Mouse (Mus musculus): ENCODE measurements around the gene Olfr644. TPM values are rescaled to one million over a fixed set of nuclear protein-coding genes. Genes with fewer than 3 reads are reported as not detected.

Gene Olfr644
- polyA plus RNA-seq (2015; fragmentation: Nextera tagmentation; extraction: Ambion mirVana), result not detected in 2 replicates

DNA sequence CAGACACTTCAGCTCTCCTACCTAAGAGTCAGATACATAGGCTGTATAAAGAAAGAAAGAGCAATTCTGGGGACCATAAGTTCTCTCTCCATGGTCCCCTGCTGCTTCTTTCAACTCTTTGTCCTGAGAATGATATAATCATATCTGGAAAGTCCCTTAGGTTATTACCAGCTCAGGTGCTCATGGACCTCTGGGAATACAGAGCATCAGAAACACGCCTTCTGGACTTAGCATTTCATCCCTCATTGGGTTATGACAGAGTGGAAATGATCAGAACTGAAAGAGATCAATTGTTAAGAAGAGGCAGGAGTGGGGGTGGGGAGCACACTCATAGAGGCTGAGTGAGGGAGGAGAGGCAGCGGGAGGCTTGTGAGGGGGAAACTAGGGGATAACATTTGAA lies at the start of gene Olfr644:
Gene Olfr644 (minus strand): TSS at position 101 of the 400 bp plus-strand sequence.
- no peak for DNase-seq (ENCODE audit: low spot score)

DNA sequence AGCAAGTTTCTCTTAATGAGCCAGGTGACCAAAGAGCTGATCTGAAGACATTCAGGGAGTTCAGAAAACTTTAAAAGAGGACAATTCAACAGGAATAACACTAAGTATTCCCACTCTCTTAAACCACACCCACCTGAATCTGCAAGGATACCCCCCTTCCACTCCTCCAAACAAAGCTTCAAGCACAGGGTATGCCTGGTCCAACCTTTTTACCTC lies 33.0 kb upstream of the Olfr644 start, which contains the start of gene Olfr646:
Gene Olfr646 (plus strand): TSS at position 117 of the 216 bp plus-strand sequence.
- no peak for DNase-seq (ENCODE audit: low spot score)

DNA sequence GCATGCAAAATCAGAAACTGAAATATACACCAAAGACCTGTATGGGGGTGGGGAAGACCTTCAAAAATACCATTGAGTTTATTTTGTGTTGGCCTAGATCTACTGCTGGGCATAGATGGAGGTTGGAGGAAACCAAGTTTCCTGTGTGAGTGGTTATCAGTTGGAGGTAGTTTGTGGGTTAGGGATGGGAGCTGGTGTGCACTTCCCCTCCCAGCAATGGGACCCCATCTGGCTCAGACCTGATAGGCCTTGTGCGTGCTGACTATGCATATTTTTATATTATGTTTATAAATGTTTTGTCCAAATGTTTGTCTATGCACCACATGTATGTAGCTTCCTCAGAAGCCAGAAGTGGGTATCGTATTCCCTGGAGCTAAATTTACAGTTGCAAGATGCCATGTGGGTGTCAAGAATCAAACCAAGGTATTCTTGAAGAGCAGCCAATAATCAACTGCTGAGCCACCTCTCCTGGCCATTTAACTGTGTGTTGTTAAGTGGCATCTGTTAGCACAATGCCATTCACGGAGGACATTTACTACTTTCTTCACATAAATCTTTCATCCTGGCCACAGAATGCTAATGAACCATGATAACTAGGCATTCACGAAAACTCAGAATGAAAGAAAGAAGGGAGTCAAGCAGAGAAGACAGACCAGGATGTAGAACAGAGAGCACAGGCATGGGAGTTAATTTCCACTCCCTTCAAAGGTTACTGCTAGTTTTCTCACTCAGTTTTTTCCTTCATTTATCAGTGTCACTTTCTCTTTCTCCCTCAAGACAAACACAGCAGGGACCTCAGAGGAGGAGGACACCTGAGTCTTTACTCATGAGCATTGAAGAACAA lies 32.5 kb upstream of the Olfr644 start:
- peak; percentile 2 for DNase-seq (ENCODE audit: low spot score)

DNA sequence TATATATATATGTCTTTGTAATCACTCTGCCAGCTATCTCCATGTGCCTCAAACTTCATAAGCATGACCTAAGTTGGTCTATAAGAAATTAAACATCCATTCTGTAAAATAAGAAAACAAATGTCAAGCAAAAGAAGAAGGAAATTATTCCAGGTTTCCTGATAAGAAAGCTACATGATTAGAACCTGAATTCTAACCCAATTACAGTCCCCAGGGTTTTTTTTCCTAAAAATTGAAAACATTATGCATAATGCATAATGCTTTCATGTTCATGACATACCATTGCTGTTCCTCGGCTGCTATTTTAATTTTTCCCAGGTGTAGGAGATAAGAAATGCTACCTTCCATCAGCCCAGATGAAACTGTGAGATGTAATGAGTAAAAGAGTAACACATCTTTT lies 13.7 kb upstream of the Olfr644 start, which contains the start of gene Olfr645:
Gene Olfr645 (minus strand): TSS at position 101 of the 400 bp plus-strand sequence.
- no peak for DNase-seq (ENCODE audit: low spot score)

DNA sequence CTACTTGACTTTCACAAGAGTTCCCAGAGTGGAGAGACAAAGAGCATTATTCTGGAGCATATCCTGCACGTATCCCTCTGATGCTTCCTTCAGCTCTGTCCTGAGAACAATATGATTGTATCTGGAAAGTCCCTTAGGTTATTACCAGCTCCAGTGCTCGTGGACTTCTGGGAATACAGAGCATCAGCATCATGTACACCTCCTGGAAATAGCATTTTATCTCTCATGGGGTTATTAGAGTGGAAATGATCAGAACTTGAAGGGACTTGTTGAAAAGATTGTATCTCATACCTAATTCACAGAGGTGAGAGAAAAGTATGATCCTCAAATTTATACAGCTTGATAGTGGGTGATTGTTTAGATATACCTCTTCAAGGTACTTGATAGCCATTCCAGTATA lies 10.3 kb downstream of the Olfr644 start, which contains the start of gene 4930516K23Rik:
Gene 4930516K23Rik (minus strand): TSS at position 101 of the 400 bp plus-strand sequence.
- no peak for DNase-seq (ENCODE audit: low spot score)

DNA sequence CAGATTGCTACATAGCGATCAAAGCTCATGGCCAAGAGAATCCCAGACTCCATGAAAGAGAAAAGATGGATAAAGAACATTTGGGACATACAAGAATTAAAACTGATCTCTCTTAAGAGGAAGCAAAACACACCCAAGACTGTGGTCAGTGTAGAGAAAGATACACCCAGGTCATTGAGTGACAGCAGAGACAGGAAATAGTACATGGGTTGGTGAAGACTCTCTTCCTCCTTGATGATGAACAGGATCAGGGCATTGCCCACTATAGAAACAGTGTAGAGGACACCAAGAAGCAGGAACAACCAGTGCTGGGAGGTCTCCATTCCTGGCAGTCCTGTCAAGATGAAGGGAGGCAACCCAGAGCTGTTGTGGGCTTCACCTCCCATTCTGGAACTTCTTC lies 12.5 kb downstream of the Olfr644 start:
- DNase-seq (ENCODE audit: low spot score), result no peak

DNA sequence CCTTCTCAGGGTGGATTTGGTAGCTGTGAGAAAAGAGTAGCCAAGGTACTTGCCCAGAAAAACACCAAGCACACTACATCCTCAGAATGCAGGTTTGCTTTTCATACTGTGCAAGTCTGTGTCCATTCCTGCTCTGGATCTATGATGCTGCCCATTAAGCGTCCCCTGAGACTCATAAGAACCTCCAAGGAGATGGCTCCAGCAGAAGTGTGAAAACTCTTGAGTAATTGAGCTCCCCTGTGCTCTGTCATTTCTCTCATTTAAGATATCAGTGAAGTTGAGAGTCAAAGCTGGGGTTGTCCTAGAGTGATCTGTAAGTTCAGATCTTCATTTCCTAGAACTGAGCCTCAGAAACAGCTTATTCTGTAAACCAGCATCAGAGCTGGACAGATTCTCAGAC lies 19.1 kb downstream of the Olfr644 start, which contains the start of gene Olfr642:
Gene Olfr642 (minus strand): TSS at position 101 of the 400 bp plus-strand sequence.
- no peak for DNase-seq (ENCODE audit: low spot score)

DNA sequence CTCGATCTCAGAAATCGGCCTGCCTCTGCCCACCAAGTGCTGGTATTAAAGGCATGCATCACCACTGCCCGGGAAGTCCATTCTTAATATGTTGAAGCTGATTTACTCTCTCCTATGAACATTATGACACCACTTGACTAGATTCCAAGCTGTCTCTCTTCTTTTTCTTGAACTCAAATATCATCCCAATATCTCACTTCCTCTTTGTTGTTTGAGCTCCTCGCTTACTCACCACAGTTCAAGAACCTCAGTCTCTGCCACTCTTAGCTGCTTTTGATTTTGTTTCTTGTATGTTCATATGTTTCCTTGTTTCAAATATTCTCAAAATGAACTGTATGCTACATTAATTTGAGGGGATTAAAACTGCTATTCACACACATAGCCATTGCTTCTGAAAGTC lies 20.9 kb downstream of the Olfr644 start:
- DNase-seq (ENCODE audit: low spot score), result no peak

DNA sequence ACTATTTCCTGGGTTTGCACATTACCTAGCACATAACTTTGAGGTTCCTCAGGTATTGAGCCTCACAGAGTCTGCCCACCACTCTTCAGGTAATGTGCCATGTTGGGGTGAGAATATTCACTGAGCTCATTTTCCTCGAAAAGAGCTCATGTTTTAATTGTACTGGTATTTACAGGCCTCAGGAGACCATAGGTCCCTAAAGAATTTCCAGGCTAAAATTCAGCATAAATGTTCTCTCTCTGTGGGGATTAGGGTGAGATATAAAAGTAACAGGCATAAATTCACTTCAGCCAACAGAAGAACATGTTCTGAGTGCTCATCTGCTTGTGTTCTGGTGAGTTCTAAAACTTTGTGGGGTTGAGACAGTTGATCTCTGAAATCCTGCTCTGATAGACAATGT lies 36.5 kb downstream of the Olfr644 start, which contains the start of gene Olfr641:
Gene Olfr641 (plus strand): TSS at position 301 of the 400 bp plus-strand sequence.
- no peak for DNase-seq (ENCODE audit: low spot score)

DNA sequence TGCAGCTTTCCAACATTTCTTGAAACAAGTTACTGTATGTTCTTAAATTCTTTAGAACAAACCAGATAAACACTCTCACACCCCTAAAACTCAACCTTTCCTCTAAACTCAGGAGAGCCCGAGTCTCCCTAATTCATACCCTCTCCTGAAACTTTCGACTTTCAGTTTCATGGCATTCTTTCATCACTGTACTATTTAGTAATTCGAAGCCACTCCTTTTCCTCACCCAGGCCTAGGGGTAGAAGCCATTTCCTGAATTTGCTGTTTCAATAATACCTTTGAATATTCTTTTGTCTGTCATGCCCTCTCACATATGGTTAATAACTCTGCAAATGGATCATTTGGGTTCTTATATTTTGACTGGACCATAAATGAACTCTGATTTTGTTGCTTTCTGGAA lies 44.7 kb downstream of the Olfr644 start:
- no peak for DNase-seq (ENCODE audit: low spot score)

DNA sequence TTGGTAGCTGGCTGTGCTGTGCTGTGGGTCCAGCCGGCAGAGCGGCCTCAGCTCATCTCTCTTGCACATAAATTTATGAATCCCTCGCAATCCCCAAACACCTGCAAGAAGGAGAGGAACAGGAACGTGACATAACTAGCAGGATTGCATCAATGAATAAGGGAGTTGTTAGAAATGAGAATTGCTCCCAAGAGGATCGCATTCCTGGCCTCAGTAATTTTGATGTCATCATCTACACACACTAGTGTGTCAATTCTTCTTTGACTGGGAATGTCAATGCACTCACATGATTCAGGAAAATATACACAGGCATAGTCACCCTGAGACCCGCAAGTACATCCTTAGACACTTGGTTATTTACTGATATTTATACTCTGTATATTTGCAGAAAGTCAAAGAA lies 46.2 kb downstream of the Olfr644 start, which contains the start of gene Olfr640:
Gene Olfr640 (minus strand): TSS at position 101 of the 400 bp plus-strand sequence.
- no peak for DNase-seq (ENCODE audit: low spot score)

DNA sequence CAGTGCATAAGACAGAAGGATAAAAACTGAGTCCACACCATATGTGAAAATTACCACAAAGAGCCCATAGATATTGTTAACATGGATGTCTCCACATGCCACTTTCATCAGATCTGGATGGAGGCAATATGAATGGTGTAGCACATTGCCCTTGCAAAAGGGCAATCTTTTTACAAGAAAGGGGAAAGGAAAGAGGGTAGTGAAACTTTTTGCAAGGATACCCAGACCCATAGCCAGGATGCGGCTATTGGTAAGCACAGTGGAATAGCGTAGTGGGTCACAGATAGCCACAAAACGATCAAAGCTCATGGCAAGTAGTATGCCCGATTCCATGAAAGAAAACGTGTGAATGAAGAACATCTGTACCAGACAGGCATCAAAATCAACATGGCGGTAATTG lies 50.0 kb downstream of the Olfr644 start:
- no peak for DNase-seq (ENCODE audit: low spot score)

DNA sequence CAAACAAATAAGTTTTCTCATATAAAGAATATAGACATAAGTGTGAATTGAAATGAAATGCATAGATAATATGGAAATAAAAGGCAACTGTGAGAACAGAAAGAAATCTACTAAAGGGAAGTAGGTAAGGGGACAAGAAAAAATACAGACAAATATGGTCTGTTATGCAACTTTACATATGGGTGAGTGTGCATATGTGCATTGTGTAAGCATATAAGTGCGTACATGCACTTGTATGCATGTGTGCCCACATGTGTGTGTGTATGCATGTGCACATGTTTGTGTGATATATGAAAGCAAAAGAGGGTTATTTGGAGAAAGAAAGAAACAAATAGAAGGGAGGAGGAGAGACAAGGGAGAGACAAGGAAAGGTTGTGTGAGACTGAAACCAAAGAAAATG lies 52.7 kb downstream of the Olfr644 start:
- no peak for DNase-seq (ENCODE audit: low spot score)

DNA sequence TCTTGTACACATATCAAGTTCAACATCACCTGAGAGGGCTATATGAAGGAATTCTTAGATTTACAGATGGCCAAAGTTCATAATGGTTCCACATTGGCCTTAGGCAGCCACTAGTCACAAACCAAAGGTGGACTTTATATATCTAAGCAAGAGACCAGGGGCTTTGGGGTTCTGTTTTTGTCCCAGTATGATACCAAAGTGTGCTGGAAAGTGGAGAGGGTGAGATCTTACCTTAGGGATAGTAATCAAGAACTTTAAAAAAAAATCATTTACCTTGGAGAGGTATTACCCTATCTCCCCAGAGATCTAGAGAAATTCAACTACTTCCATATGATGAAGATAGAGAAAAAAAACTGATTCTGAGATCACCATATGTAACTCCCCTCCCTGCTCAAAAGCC lies 54.5 kb downstream of the Olfr644 start, which contains the start of gene Olfr639:
Gene Olfr639 (minus strand): TSS at position 101 of the 400 bp plus-strand sequence.
- no peak for DNase-seq (ENCODE audit: low spot score)

Other genes with a start within 250 kb of the Olfr644 start
- gene Hbb-bs, start 243.8 kb downstream of the Olfr644 start, polyA plus RNA-seq (2015; fragmentation: Nextera tagmentation; extraction: Ambion mirVana), result 1,063 and 1,204 TPM in 2 replicates
- gene Hbb-bh2, start 231.3 kb downstream of the Olfr644 start, polyA plus RNA-seq (2015; fragmentation: Nextera tagmentation; extraction: Ambion mirVana), result not detected in 2 replicates
- 0.88 and 1.3 TPM in 2 replicates for gene Hbb-bh1, start 228.7 kb downstream of the Olfr644 start, polyA plus RNA-seq (2015; fragmentation: Nextera tagmentation; extraction: Ambion mirVana)
- gene Hbb-y, start 218.7 kb downstream of the Olfr644 start, polyA plus RNA-seq (2015; fragmentation: Nextera tagmentation; extraction: Ambion mirVana), result 2.1 and 2.6 TPM in 2 replicates
- not detected in 2 replicates for gene Olfr66, start 185.6 kb downstream of the Olfr644 start, polyA plus RNA-seq (2015; fragmentation: Nextera tagmentation; extraction: Ambion mirVana)
- not detected in 2 replicates for gene Olfr64, start 177.4 kb downstream of the Olfr644 start, polyA plus RNA-seq (2015; fragmentation: Nextera tagmentation; extraction: Ambion mirVana)
- not detected in 2 replicates for gene Olfr65, start 168.4 kb downstream of the Olfr644 start, polyA plus RNA-seq (2015; fragmentation: Nextera tagmentation; extraction: Ambion mirVana)
- not detected in 2 replicates for gene Olfr631, start 143.0 kb downstream of the Olfr644 start, polyA plus RNA-seq (2015; fragmentation: Nextera tagmentation; extraction: Ambion mirVana)
- not detected in 2 replicates for gene Olfr632, start 137.5 kb downstream of the Olfr644 start, polyA plus RNA-seq (2015; fragmentation: Nextera tagmentation; extraction: Ambion mirVana)
- gene Olfr633, start 127.4 kb downstream of the Olfr644 start, polyA plus RNA-seq (2015; fragmentation: Nextera tagmentation; extraction: Ambion mirVana), result not detected in 2 replicates
- not detected in 2 replicates for gene Olfr635, start 100.7 kb downstream of the Olfr644 start, polyA plus RNA-seq (2015; fragmentation: Nextera tagmentation; extraction: Ambion mirVana)
- not detected in 2 replicates for gene Olfr638, start 73.1 kb downstream of the Olfr644 start, polyA plus RNA-seq (2015; fragmentation: Nextera tagmentation; extraction: Ambion mirVana)
- 0.01 and 0.03 TPM in 2 replicates for gene Olfr639, start 54.6 kb downstream of the Olfr644 start, polyA plus RNA-seq (2015; fragmentation: Nextera tagmentation; extraction: Ambion mirVana)
- gene Olfr640, start 46.3 kb downstream of the Olfr644 start, polyA plus RNA-seq (2015; fragmentation: Nextera tagmentation; extraction: Ambion mirVana), result not detected in 2 replicates
- gene Olfr641, start 36.4 kb downstream of the Olfr644 start, polyA plus RNA-seq (2015; fragmentation: Nextera tagmentation; extraction: Ambion mirVana), result not detected in 2 replicates
- not detected in 2 replicates for gene Olfr642, start 19.2 kb downstream of the Olfr644 start, polyA plus RNA-seq (2015; fragmentation: Nextera tagmentation; extraction: Ambion mirVana)
- not detected in 2 replicates for gene 4930516K23Rik, start 10.4 kb downstream of the Olfr644 start, polyA plus RNA-seq (2015; fragmentation: Nextera tagmentation; extraction: Ambion mirVana)
- gene Olfr645, start 13.6 kb upstream of the Olfr644 start, polyA plus RNA-seq (2015; fragmentation: Nextera tagmentation; extraction: Ambion mirVana), result not detected in 2 replicates
- 0.10 TPM in 1 of 2 replicates, not detected in the other for gene Olfr646, start 33.0 kb upstream of the Olfr644 start, polyA plus RNA-seq (2015; fragmentation: Nextera tagmentation; extraction: Ambion mirVana)
- not detected in 2 replicates for gene Ubqln5, start 58.0 kb upstream of the Olfr644 start, polyA plus RNA-seq (2015; fragmentation: Nextera tagmentation; extraction: Ambion mirVana)
- gene Olfr643, start 65.5 kb upstream of the Olfr644 start, polyA plus RNA-seq (2015; fragmentation: Nextera tagmentation; extraction: Ambion mirVana), result not detected in 2 replicates
- 0.10 TPM in 1 of 2 replicates, not detected in the other for gene Ubqln3, start 71.4 kb upstream of the Olfr644 start, polyA plus RNA-seq (2015; fragmentation: Nextera tagmentation; extraction: Ambion mirVana)
- not detected in 2 replicates for gene Ubqlnl, start 78.7 kb upstream of the Olfr644 start, polyA plus RNA-seq (2015; fragmentation: Nextera tagmentation; extraction: Ambion mirVana)
- gene Olfm5, start 93.0 kb upstream of the Olfr644 start, polyA plus RNA-seq (2015; fragmentation: Nextera tagmentation; extraction: Ambion mirVana), result 0.45 and 0.65 TPM in 2 replicates
- gene Olfr648, start 111.5 kb upstream of the Olfr644 start, polyA plus RNA-seq (2015; fragmentation: Nextera tagmentation; extraction: Ambion mirVana), result 0.08 and 0.10 TPM in 2 replicates
- not detected in 2 replicates for gene Olfr649, start 124.1 kb upstream of the Olfr644 start, polyA plus RNA-seq (2015; fragmentation: Nextera tagmentation; extraction: Ambion mirVana)
- gene Trim6, start 146.9 kb upstream of the Olfr644 start, polyA plus RNA-seq (2015; fragmentation: Nextera tagmentation; extraction: Ambion mirVana), result 0.75 and 0.99 TPM in 2 replicates
- 10.4 and 12.0 TPM in 2 replicates for gene Trim34a, start 172.6 kb upstream of the Olfr644 start, polyA plus RNA-seq (2015; fragmentation: Nextera tagmentation; extraction: Ambion mirVana)
- 2.8 and 3.1 TPM in 2 replicates for gene Trim5, start 216.2 kb upstream of the Olfr644 start, polyA plus RNA-seq (2015; fragmentation: Nextera tagmentation; extraction: Ambion mirVana)
- 47.9 and 53.1 TPM in 2 replicates for gene Trim12a, start 243.6 kb upstream of the Olfr644 start, polyA plus RNA-seq (2015; fragmentation: Nextera tagmentation; extraction: Ambion mirVana)